In the genomic region with DNA sequence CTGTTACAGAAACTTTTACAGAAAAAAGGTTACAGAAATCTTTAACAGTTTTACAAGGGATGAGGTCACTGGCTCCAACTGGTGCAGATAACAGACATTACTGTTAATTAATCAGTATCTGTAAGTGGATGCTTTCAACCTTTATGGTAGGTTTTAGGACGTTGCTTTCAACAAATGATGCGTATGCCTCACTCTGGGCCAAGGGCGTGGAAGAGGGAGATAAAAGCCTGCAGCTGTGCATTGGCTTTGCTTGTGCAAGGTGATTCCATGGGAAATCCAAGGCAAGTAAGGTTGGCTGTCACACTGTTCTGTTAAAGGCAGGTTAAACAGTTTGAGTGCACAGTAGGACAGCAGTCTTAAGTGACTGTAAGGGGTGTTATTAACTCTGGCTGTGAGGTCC, we compare ENCODE assay signal across 30 mouse cellular contexts. TPM values are rescaled to one million over a fixed set of nuclear protein-coding genes. Genes with fewer than 3 reads are reported as not detected.
"Had no signal": no experiment of that assay in that cellular context is flagged by ENCODE, and none has a peak within 500 bp of the region (broad histone marks: within the 10 kb centered on the region; RNA-seq: fewer than 3 reads in every experiment).

No protein-coding gene starts in this region.

- H3K4me3 ChIP-seq: heart, adult 2 months; heart, embryonic 13.5 days; heart, embryonic 15.5 days; hindbrain, embryonic 13.5 days; hindbrain, embryonic 15.5 days; intestine, embryonic 15.5 days; layer of hippocampus, adult 2 months; limb, embryonic 10.5 days; limb, embryonic 12.5 days; liver, embryonic 12.5 days had no signal

- H3K9ac ChIP-seq: heart, embryonic 13.5 days; heart, embryonic 15.5 days; hindbrain, embryonic 13.5 days; hindbrain, embryonic 15.5 days; intestine, embryonic 15.5 days; limb, embryonic 12.5 days; liver, embryonic 12.5 days; liver, embryonic 14.5 days had no signal

- H3K27me3 ChIP-seq: heart, embryonic 13.5 days; heart, embryonic 15.5 days; intestine, embryonic 15.5 days; limb, embryonic 12.5 days; liver, embryonic 12.5 days had no signal

- ATAC-seq: inflammation-experienced regulatory T-cells, adult 6 months; intestine, embryonic 15.5 days; intestine, postnatal 0 days; liver, embryonic 12.5 days had no signal

- DNase-seq: gastrocnemius, postnatal 14 days; gastrocnemius, postnatal 36 days; heart, adult 2 months; heart, postnatal 14 days; heart, postnatal 36 days; kidney, adult 18-20 months; kidney, adult 8-10 months; kidney, postnatal 10 days; kidney, postnatal 25 days; kidney, postnatal 4 days; layer of hippocampus, postnatal 36 days; liver had no signal

- H3K4me1 ChIP-seq: heart, embryonic 15.5 days had no signal

- H3K36me3 ChIP-seq: hindbrain, embryonic 13.5 days; hindbrain, embryonic 15.5 days; intestine, embryonic 15.5 days had no signal

- H3K4me2 ChIP-seq: heart, embryonic 11.5 days; heart, embryonic 13.5 days; heart, embryonic 15.5 days; hindbrain, embryonic 13.5 days; hindbrain, embryonic 15.5 days; intestine, embryonic 15.5 days; limb, embryonic 12.5 days; liver, embryonic 12.5 days had no signal

- H3K27ac ChIP-seq: heart, adult 2 months; heart, embryonic 13.5 days; heart, embryonic 15.5 days; hindbrain, embryonic 13.5 days; hindbrain, embryonic 15.5 days; intestine, embryonic 15.5 days; layer of hippocampus, adult 2 months; limb, embryonic 10.5 days; limb, embryonic 12.5 days; liver, embryonic 12.5 days; liver, embryonic 14.5 days had no signal

- H3K9me3 ChIP-seq: heart, embryonic 13.5 days; heart, embryonic 15.5 days; hindbrain, embryonic 13.5 days; hindbrain, embryonic 15.5 days; intestine, embryonic 15.5 days; limb, embryonic 10.5 days; limb, embryonic 12.5 days; liver, embryonic 12.5 days had no signal

RNA-seq across cellular contexts. Expression of a gene that starts 29.6 kb away (rescaled TPM):
- total RNA-seq: gastrocnemius, adult 8-10 months; gastrocnemius, postnatal 14 days; gastrocnemius, postnatal 36 days; heart, adult 2 months; heart, postnatal 14 days; heart, postnatal 36 days; hematopoietic stem cell, adult 5-6 weeks; layer of hippocampus, adult 2 months; layer of hippocampus, postnatal 10 days; layer of hippocampus, postnatal 36 days had no signal
- polyA plus RNA-seq: heart, adult 2 months; heart, embryonic 15.5 days; hindbrain, embryonic 11.5 days; hindbrain, embryonic 13.5 days; hindbrain, embryonic 15.5 days; inflammation-experienced regulatory T-cells, adult 6 months; kidney, embryonic 14.5 days; limb, embryonic 10.5 days; limb, embryonic 12.5 days had no signal
